Mouse (Mus musculus): ENCODE results near the gene Znhit3.

DNA sequence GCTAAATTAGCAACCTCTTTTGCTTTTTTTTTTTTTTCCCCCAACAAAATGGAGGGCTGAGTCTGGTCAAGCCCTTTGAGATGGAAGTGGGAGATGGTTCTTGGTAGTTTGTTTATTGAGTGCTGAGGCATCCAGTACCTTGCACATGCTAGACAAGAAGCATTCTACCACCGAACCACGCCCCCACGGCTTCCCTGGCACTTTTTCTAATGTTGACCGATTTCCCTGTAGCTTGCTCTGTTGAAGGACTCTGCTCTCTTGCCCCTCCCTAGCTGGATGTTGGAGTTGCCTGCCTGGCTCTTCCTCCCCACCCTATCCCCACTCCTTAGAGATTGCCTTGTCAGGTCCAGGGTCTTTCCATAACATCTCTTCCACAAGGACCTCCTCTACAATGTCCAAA, 46.4 kb upstream of the Znhit3 start:
- TF ChIP-seq POLR2A (IDR thresholded peaks at IDR 0.05; ENCODE audit: low read depth, low read length) (no peak), CTCF (IDR thresholded peaks at IDR 0.05; ENCODE audit: borderline replicate concordance, insufficient read depth, low read length) (no peak)

Measured in embryonic fibroblast, embryonic 13.5 days (primary cell).